Mouse (Mus musculus): ENCODE measurements around the gene Ndufaf2. TPM values are rescaled to one million over a fixed set of nuclear protein-coding genes. Genes with fewer than 3 reads are reported as not detected.
A peak's percentile ranks its signal among the peaks of the same experiment; 100 is the strongest.

Gene Ndufaf2
- total RNA-seq, 2 experiments from 2014 or later, result 12.1 to 15.9 TPM

- no peak for DNase-seq
- intact Hi-C loops (cut with DNase I; ENCODE audit: low total_unique reads), result no loop called here
These were observed 57.7 kb downstream of the Ndufaf2 start for GRCm38 (mm10) chr13:108100700-108101099.

DNA sequence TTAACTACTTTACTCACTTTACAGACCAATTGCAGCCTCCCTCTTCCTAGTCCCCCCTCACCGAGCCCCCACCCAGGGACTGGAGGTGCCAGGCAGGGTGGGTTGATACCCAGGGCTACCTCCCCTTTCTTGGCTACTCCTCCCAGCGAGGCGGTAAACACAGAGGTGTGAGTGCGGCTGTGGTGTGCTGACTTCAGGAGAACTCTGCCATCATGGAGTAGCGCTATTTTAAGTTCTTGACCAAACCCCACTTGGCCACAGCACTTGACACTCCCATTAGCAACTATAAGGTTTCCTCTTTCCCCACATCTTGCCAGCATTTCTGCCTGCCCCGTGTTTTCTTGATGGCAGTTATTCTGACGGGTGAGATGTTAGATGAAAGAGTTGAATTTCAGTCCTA is 62.0 kb downstream of the Ndufaf2 start:
- intact Hi-C loops (cut with DNase I; ENCODE audit: low total_unique reads), result no loop called here
- peak; percentile 17 for DNase-seq

- intact Hi-C loops (cut with DNase I; ENCODE audit: low total_unique reads), result no loop called here
- DNase-seq, result peak; percentile 52
These were observed 62.8 kb downstream of the Ndufaf2 start for GRCm38 (mm10) chr13:108095617-108096016.

DNA sequence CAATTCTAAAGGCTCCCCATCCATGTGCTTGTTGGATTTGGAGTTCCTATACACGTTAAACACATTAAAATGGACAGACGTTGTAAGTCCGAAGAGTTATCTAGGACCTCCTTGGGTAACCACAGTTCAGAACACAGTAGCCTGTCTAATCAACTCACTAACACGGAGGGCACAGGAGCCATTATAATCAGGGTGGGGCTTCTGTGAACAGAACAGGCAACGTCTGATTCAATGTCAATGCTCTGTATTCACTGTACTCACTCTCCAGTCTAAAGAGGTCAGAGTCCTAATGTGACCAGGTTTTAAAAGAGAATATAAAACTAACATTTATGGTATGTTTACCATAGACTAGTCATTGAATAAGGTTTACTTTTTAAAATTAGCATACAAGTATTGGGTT is 63.7 kb downstream of the Ndufaf2 start:
- intact Hi-C loops (cut with DNase I; ENCODE audit: low total_unique reads), result no loop called here
- DNase-seq, result no peak

DNA sequence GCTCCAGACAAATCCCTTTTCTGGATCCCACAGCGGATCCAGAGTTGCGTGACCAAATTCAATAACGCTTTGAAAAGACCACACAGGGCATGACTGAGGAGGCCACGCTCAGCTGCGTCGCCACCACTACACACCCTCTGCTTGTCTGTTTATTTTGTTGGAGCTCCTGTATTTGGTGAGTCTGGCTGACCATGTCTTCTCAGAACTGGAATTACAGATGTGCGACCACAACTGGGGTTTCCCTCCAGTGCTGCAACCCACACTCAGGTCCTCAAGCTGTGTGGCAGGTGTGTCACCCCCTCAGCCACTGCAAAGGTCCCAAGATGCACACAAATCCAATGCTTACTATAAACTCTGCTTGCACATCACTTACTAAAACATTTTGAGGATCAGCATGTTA is 66.1 kb downstream of the Ndufaf2 start:
- DNase-seq, result no peak
- intact Hi-C loops (cut with DNase I; ENCODE audit: low total_unique reads), result no loop called here

DNA sequence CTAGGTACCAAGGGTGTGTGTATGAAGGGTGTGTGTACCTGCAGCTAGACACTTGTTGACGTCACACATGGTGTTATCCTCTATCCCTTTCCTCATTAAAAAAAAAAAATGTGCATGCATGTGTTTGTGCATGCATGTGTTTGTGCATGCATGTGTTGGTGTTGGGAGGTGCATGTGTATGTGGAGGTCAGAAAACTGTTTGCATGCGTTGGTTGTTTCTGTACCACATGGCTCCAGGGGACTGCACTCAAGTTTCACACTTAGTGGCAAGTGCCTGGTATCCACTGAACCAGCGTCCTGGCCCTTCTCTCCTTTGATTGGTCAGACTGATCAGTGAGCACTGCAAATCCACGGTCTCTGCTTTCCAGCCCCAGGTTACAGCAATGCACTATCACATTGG is 71.7 kb downstream of the Ndufaf2 start:
- DNase-seq, result no peak
- intact Hi-C loops (cut with DNase I; ENCODE audit: low total_unique reads), result no loop called here

- intact Hi-C loops (cut with DNase I; ENCODE audit: low total_unique reads), result no loop called here
- no peak for DNase-seq
These were observed 72.4 kb downstream of the Ndufaf2 start for GRCm38 (mm10) chr13:108086036-108086435.

GRCm38 (mm10) chr13:108084086-108084485 is 74.3 kb downstream of the Ndufaf2 start:
- DNase-seq, result no peak
- intact Hi-C loops (cut with DNase I; ENCODE audit: low total_unique reads), result no loop called here

- intact Hi-C loops (cut with DNase I; ENCODE audit: low total_unique reads), result no loop called here
- DNase-seq, result no peak
These were observed 80.5 kb downstream of the Ndufaf2 start for GRCm38 (mm10) chr13:108077901-108078300.

DNA sequence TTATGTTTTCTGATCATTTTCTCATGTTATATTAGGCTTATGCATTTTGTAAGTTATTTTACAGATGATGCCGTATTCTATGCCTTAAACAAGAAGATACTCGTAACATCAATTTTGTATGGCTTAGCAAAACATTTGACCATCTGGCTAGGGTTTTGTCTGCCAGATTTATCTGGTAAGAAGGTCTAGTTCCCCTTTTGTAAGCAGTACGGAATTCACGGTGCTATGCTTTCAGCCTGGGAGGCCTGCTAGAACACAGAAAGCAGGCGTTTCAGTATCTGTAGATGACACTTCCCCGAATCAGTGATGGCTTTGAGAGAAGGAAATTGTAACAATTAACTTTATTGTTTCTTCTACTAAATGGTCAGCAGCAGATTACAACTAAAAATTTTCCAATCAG is 80.9 kb downstream of the Ndufaf2 start:
- DNase-seq, result no peak
- intact Hi-C loops (cut with DNase I; ENCODE audit: low total_unique reads), result no loop called here

DNA sequence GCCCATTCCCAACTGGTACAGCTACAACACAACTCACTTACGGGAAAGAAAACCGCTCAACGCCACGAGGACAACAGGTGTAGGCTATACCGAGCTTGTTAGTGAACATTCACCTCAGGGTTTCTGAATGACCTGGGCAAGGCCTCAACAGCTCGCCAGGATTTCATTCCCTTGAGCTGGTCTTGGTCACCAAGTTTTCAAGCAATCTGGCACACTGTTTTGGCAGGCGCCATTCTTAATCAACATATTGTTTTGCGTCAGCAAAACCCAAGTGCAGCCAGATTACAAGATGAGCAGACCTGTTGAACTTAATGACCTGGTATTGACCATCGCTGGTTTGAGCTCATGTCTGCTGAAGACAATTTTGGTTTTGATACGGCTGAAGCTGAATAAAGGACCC is 88.3 kb downstream of the Ndufaf2 start:
- intact Hi-C loops (cut with DNase I; ENCODE audit: low total_unique reads), result no loop called here
- no peak for DNase-seq

DNA sequence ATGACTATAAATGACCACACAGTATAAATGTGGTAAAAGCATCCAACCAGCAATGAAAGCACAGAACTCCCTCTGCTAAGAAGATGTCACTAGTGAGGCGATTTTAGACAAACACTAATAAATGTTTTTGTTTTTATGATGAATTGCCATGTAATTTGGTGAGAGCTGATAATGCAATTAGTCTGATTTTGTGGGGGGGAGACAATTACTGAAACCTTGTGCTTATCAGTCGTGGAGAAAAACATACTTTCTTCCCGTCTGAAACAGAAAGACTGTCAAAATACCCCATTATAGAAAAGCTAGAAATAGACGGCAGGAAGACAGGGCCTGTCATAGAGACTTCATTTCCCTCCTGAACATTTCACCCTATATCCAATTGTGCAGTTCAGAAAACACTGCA is 89.3 kb downstream of the Ndufaf2 start:
- intact Hi-C loops (cut with DNase I; ENCODE audit: low total_unique reads), result no loop called here
- no peak for DNase-seq

DNA sequence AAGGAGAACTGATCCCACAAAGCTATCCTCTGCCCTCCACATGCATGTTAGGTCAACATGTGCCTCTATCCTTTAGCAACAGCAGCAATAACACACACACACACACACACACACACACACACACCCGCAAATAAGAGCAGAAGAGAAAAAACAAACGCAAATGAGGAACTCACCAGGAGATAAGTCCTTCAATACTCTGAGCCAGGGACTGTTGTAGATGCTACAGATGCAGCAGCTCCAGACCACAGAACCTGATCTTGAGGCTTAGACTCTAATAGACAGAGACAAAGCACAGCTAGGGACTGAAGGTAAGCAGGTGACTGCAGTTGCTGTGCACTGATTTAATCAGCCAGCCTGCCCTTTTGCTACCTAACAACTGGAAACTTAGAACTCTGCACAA is 92.4 kb downstream of the Ndufaf2 start:
- intact Hi-C loops (cut with DNase I; ENCODE audit: low total_unique reads), result no loop called here
- no peak for DNase-seq

DNA sequence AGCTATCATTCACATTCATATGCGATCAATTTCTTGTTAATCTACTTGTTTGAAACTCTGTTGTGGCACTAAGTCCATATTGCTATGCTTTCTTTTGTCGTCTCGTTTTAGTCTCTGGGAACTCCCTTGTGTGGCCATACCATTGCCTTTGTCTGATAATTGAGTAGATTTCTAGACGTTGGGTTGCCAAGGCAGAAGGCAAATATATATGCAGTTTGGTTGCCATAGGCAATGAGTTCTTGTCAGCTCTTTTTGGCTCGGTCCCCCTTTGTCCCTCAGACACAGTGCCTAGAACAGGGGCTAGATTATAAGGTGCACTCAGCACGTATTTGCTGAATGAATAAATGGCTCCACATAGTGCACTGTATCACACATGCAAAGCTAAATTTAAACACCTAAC is 94.1 kb downstream of the Ndufaf2 start:
- no peak for DNase-seq
- intact Hi-C loops (cut with DNase I; ENCODE audit: low total_unique reads), result no loop called here

DNA sequence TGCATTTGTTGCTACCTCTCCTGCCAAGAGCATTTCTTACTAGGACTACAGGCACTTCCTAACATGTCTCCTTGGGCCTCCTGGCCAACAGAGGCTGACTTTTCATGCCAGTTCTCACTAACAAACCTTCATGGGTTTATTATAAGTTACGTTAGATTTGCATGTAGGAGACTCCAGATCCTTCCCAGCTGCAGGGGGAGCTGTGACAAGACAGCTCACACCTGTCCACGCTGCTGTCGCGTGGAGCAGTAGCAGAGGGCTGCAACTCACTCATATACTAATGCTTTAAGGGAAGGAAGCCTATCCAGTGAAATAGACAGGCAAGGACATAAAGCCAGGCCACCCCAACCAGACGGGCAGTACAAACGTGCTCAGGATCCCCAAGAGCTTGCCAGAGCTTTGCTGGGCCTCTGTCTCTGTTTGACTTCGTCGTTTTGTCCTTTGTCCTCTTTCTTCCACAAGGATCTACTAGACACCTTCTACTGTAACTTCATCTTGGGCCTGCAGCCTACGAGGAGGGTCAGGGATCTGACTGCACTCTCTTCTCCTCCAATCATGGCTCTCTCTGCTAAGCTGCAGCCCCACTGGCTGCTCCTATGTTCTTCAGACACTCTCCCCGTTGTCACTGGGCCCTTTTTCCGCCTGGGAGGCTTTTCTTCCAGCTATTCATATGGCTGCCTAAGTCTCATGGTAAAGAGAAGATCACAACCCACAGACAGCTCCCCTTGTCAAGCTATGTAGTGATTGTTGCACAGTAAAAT is 94.9 kb downstream of the Ndufaf2 start:
- intact Hi-C loops (cut with DNase I; ENCODE audit: low total_unique reads), result no loop called here
- no peak for DNase-seq

GRCm38 (mm10) chr13:108062900-108063299 is 95.5 kb downstream of the Ndufaf2 start:
- intact Hi-C loops (cut with DNase I; ENCODE audit: low total_unique reads), result no loop called here
- DNase-seq, result no peak

- DNase-seq, result no peak
These were observed 97.4 kb downstream of the Ndufaf2 start for GRCm38 (mm10) chr13:108060936-108061578.

DNA sequence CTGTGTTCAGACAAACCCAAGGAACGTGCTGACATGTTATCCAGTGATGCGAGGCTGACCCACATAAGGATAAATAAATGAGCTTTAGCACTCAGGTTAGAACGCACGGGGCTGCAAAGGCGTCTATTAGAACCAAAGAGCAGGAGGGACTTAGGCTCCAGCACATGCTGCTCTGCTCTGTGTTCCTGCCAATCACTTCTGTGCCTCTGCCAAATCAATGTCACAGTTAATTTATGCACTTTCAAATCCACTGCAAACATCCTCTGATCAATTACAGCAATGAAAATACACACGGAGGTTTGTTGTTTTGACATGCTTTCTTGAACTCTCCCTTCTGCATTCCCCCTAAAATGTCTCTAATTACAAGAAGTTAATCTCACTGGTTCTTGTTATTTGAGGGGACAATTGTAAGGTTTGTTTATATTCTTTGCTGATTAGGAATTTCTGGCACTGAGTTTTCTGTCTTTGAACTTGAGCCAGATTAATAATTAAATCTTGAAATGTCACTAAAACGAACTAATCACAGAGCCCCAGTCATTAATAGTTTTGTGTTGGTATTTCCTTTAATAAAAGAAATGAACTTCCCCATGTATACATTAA is 98.0 kb downstream of the Ndufaf2 start:
- intact Hi-C loops (cut with DNase I; ENCODE audit: low total_unique reads), result no loop called here
- DNase-seq, result no peak

More at GRCm38 (mm10) chr13:108060936-108061578, 97.4 kb downstream of the Ndufaf2 start:
- intact Hi-C loops (cut with DNase I; ENCODE audit: low total_unique reads), result no loop called here

- intact Hi-C loops (cut with DNase I; ENCODE audit: low total_unique reads), result no loop called here
- DNase-seq, result no peak
These were observed 101.5 kb downstream of the Ndufaf2 start for GRCm38 (mm10) chr13:108056896-108057295.

GRCm38 (mm10) chr13:108047364-108047763 is 111.1 kb downstream of the Ndufaf2 start:
- DNase-seq, result no peak
- intact Hi-C loops (cut with DNase I; ENCODE audit: low total_unique reads), result loop anchor here (10.0 kb wide), 3 partner anchors 107 to 583 kb away; partner anchors contain the start of genes Ercc8 and Ndufaf2

GRCm38 (mm10) chr13:108046891-108047290 is 111.5 kb downstream of the Ndufaf2 start:
- intact Hi-C loops (cut with DNase I; ENCODE audit: low total_unique reads), result loop anchor here (10.0 kb wide), 3 partner anchors 108 to 582 kb away; partner anchors contain the start of genes Ercc8 and Ndufaf2
- no peak for DNase-seq

Data from gastrocnemius, postnatal 14 days (tissue).